Mouse (Mus musculus) gastrocnemius, postnatal 36 days (tissue): ENCODE data around the gene Stc2. TPM values are rescaled to one million over a fixed set of nuclear protein-coding genes. Genes with fewer than 3 reads are reported as not detected.

Source experiments
- DNase-seq, 2 experiments: peaks; one replicate each; pipeline ENCODE4 v3.0.0; 2022
- intact Hi-C: fragments of 180-260 bp; cut with DNase I; formaldehyde crosslinking; loops from one replicate; pipeline ENCODE4 v1.15.1; 2025
- long read RNA-seq, 2 experiments: library from polyadenylated mRNA; stranded (forward); transcript quantifications; one replicate each; pipeline ENCODE4 v2.0.0; 2021
- total RNA-seq, 2 experiments: library from RNA; stranded (reverse); gene quantifications; 2 replicates each; pipeline ENCODE4 v1.2.3; 2021

Stc2 gene
- 10 to 100 TPM in 1 of 2 experiments, 1 to 10 TPM in 1; 2.0 to 11.4 TPM for total RNA-seq
- long read RNA-seq, experiment 1: 0 reads
- long read RNA-seq, experiment 2, partial matches to known transcripts: 0 of 5 reads
- long read RNA-seq, experiment 2, other reads (novel, unspliced or antisense): 1 of 5 reads

GRCm38 (mm10) chr11:31369648-31370286 is at the start of gene Stc2:
Gene Stc2 (minus strand): TSS chr11:31370074.
- intact Hi-C loops: loop anchor here (2.0 to 5.0 kb wide), 2 partner anchors 223 to 237 kb away; no protein-coding TSS in a partner anchor
- peak; percentile 58 to 80 for DNase-seq

GRCm38 (mm10) chr11:31417071-31417470 is 47.2 kb upstream of the Stc2 start:
- DNase-seq: no peak
- intact Hi-C loops: no loop called here

- intact Hi-C loops: no loop called here
- no peak for DNase-seq
Observed at GRCm38 (mm10) chr11:31412376-31412775, 42.5 kb upstream of the Stc2 start.

GRCm38 (mm10) chr11:31406736-31407135 is 36.9 kb upstream of the Stc2 start:
- intact Hi-C loops: no loop called here
- DNase-seq: no peak

- DNase-seq: no peak
- intact Hi-C loops: no loop called here
Observed at GRCm38 (mm10) chr11:31403080-31403479, 33.2 kb upstream of the Stc2 start.

- DNase-seq: no peak
- intact Hi-C loops: no loop called here
Observed at GRCm38 (mm10) chr11:31398604-31399003, 28.7 kb upstream of the Stc2 start.

- intact Hi-C loops: no loop called here
- no peak for DNase-seq
Observed at GRCm38 (mm10) chr11:31396638-31397417, 27.0 kb upstream of the Stc2 start.

GRCm38 (mm10) chr11:31394026-31394425 is 24.2 kb upstream of the Stc2 start:
- no peak for DNase-seq

GRCm38 (mm10) chr11:31392340-31392739 is 22.5 kb upstream of the Stc2 start:
- DNase-seq: no peak
- intact Hi-C loops: no loop called here

More at GRCm38 (mm10) chr11:31394026-31394425, 24.2 kb upstream of the Stc2 start:
- intact Hi-C loops: no loop called here

GRCm38 (mm10) chr11:31388890-31389289 is 19.0 kb upstream of the Stc2 start:
- intact Hi-C loops: no loop called here

GRCm38 (mm10) chr11:31387526-31387925 is 17.7 kb upstream of the Stc2 start:
- intact Hi-C loops: no loop called here
- no peak for DNase-seq

More at GRCm38 (mm10) chr11:31388890-31389289, 19.0 kb upstream of the Stc2 start:
- DNase-seq: no peak

GRCm38 (mm10) chr11:31386571-31386970 is 16.7 kb upstream of the Stc2 start:
- intact Hi-C loops: no loop called here
- no peak for DNase-seq

- intact Hi-C loops: no loop called here
- DNase-seq: no peak
Observed at GRCm38 (mm10) chr11:31383968-31384367, 14.1 kb upstream of the Stc2 start.

GRCm38 (mm10) chr11:31382145-31382544 is 12.3 kb upstream of the Stc2 start:
- intact Hi-C loops: no loop called here

GRCm38 (mm10) chr11:31373438-31373837 is 3.6 kb upstream of the Stc2 start:
- intact Hi-C loops: no loop called here
- no peak for DNase-seq

More at GRCm38 (mm10) chr11:31382145-31382544, 12.3 kb upstream of the Stc2 start:
- no peak for DNase-seq

- intact Hi-C loops: no loop called here
- no peak for DNase-seq
Observed at GRCm38 (mm10) chr11:31372206-31372605, 2.3 kb upstream of the Stc2 start.

GRCm38 (mm10) chr11:31371256-31371838 is 1.5 kb upstream of the Stc2 start:
- intact Hi-C loops: no loop called here
- no peak for DNase-seq

- no peak for DNase-seq
- intact Hi-C loops: no loop called here
Observed at GRCm38 (mm10) chr11:31370436-31371230, 759 bp upstream of the Stc2 start.

- DNase-seq: peak; percentile 32 to 46
- intact Hi-C loops: loop anchor here (2.0 to 5.0 kb wide), 2 partner anchors 223 to 238 kb away; no protein-coding TSS in a partner anchor
Observed at GRCm38 (mm10) chr11:31368965-31369647, 768 bp downstream of the Stc2 start.
